Mouse (Mus musculus) monocyte, adult 2 months (primary cell): ENCODE measurements around the gene Fam78a.
A peak's percentile ranks its signal among the peaks of the same experiment; 100 is the strongest.

ENCODE experiments used
- DNase-seq, 2 experiments: peaks; one replicate each; pipeline ENCODE4 v3.0.0; 2022; ENCODE audit warnings: low spot score in 2 of 2, low read depth in 1 of 2

The Fam78a gene

DNA sequence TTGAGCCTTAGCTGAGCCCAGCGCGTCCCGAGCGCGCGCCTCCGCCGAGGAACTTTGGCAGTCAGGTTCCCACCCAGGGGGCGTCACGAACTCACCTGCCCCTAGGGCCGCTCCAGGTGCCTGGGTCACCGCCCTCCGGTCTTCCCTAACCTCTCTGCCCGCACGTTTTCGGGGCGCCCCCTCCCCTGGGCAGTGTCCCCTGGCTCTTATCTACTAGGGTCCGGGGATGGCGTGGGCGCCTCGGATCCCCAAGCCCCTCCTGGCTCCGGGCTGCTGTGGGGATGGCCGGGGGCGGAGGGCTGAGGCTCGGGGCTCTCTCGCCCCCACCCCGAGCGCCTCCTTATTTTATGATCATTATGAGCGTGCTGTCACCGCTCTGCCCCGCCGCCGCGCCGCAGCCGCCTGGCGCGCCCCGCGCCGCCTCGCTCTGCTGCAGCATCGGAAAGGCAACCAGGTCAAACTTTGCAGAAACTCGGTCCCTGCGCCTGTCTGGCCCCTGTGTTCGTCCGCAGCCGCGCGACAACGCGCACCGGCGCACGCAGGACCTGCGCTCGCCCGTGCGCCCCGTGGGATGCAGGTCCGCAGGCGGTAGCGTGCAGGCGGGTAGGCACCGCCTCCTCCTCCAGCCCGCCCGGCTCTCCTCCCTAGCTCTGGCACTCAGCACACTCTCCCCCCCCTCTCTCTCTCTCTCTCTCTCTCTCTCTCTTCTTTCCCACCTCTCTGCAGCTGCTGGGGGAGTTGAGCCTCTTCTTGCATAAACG is at the start of gene Fam78a:
Gene Fam78a (minus strand): TSS at position 747 of the 761 bp plus-strand sequence.
- no peak for DNase-seq

GRCm38 (mm10) chr2:32134039-32134438 is 49.4 kb upstream of the Fam78a start:
- peak; percentile 45 to 71 for DNase-seq

DNA sequence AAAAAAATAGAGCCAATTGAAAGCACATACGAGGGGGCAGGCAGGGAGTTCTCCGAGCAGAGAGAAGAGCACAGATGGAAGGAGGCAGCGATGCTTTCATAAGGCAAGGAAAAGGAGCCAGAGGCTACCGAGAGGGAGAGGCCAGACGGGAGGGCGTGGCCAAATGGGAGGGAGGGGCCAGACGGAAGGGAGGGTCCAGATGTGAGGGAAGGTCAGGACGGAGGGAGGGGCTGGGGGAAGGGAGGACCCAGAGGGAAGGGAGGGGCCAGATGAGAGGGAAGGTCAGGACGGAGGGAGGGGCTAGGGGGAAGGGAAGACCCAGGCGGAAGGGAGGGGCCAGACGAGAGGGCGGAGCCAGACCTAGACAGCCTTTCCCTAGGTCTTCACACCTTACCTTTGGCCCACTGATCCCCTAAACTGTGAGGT is 47.9 kb upstream of the Fam78a start:
- DNase-seq, result no peak

GRCm38 (mm10) chr2:32131866-32132566 is 47.4 kb upstream of the Fam78a start:
- DNase-seq, result no peak

GRCm38 (mm10) chr2:32131205-32131834 is 46.7 kb upstream of the Fam78a start:
- DNase-seq, result no peak

GRCm38 (mm10) chr2:32130435-32130834 is 45.8 kb upstream of the Fam78a start:
- DNase-seq, result no peak

GRCm38 (mm10) chr2:32129383-32130074 is 44.9 kb upstream of the Fam78a start:
- no peak for DNase-seq

- no peak for DNase-seq
These were observed 43.8 kb upstream of the Fam78a start for GRCm38 (mm10) chr2:32128536-32128841.

GRCm38 (mm10) chr2:32127653-32128535 is 43.2 kb upstream of the Fam78a start:
- DNase-seq, result no peak

- DNase-seq, result no peak
These were observed 37.1 kb upstream of the Fam78a start for GRCm38 (mm10) chr2:32121785-32122184.

DNA sequence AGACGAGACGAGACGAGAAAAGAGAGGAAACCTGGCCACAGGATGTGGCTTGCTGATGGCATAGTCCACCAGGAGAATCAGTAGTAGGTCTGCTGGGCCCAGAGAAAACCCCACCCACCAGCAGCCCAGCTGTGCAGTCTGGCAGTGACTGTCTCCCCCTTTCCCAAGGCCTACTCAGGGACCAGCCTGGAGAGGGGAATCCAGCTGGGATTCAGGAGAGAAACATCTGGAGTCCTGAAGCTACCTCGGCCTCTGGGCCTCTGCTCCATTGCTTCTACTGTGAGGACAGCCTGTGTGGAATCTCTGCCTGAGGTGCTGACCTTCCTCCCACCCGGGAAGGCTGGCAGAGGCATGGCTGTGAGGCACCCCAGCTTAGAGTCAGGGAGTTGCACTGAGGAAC is 36.5 kb upstream of the Fam78a start:
- DNase-seq, result no peak

DNA sequence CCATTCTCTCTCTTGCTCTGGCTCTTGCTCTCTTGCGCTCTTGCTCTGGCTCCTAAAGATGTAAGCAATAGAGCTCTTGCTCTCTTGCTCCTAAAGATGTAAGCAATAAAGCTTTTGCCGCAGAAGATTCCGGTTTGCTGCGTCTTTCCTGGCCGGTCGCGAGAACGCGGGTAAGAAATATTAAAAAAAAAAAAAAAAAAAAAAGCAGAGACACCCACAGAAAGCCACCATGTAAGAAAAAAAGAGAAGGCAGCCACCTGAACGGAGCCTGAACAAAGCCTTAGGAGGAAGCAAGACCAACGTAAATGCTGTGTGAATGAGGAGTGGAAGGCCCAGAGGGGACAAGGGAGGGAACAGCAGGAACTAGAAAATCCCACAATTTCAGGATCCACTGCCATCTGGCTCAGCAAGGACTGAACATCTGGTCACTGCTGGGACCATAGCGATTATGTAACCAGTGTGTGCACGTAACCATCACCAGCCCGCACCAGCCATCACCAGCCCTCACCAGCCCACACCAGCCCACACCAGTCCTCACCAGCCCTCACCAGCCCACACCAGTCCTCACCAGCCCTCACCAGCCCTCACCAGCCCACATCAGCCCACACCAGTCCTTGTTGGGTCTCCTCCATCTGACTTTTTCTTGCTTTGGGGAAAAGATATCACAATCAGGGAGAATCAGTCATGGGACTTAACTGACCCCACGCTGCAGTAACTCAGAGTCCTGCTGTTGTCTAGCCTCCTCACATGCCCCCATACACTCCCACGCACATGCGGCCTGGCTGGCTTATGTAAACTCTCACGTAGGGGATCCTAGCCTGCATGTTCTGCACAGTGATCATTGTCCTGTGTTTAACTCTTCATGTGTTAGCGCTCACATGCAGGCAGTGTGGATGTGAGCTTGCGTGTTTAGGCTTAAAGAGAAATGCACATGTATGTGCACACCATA is 35.4 kb upstream of the Fam78a start:
- DNase-seq, result no peak

DNA sequence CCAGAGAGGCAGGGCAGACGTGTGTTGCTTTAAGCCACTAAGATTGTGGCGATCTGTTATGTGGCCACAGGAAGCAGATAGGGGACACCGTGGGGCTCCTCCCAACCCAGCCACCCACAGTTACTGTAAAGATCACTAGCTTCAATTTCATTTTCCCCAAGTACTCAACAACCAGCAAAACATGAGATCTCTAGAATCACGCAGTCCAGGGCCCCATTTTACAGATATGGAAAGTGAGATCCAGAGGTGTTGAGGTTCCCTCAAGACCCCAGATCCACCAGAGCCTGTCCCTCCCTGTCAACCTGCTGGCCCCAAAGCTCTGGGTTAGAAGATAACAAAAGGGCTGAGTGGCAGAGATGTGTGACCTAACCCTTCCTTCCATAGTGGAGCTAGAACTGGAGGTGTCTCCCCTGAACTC is 31.2 kb upstream of the Fam78a start:
- no peak for DNase-seq

GRCm38 (mm10) chr2:32112548-32112947 is 27.9 kb upstream of the Fam78a start:
- no peak for DNase-seq

GRCm38 (mm10) chr2:32111268-32111667 is 26.6 kb upstream of the Fam78a start:
- no peak for DNase-seq

DNA sequence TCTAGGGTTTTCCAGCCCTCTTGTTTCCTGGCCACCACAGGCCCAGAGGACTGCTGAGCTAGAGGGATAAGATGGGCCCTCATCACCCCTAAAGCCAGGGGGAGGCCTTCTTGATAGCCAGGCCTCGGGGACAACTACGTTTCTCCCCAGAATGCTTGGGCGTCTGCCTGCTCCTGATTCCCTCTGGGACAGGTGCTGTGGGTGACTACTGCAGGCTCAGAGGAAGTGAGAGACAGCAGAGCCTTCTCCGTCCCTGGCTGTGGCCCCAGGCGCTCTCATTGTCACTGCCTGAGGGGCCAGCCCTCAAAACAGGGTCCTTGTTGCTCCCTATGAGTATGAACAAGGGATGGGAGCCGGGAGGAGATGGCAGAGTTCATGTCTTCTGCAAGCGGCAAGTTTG is 21.3 kb upstream of the Fam78a start:
- no peak for DNase-seq

GRCm38 (mm10) chr2:32105117-32105913 is 20.7 kb upstream of the Fam78a start:
- DNase-seq, result no peak

GRCm38 (mm10) chr2:32104122-32104521 is 19.5 kb upstream of the Fam78a start:
- no peak for DNase-seq

- no peak for DNase-seq
These were observed 18.9 kb upstream of the Fam78a start for GRCm38 (mm10) chr2:32103557-32103956.
